Mouse (Mus musculus) embryonic stem cell, embryonic (primary cell): Measurements from ENCODE around the gene Zfyve19.

Experiments used
- CTCF ChIA-PET, 4 experiments: fragments of 300-600 bp in 2 of 4; fragments of 350-600 bp in 2 of 4; sonication (Branson Sonifier 250); formaldehyde crosslinking; loops; one replicate each; lab custom pipeline; 2022; ENCODE audit warnings: inconsistent platforms in 2 of 4; lab: Charles Lee
- POLR2A ChIA-PET, 4 experiments: fragments of 300-600 bp in 2 of 4; fragments of 350-600 bp in 2 of 4; sonication (Branson Sonifier 250); formaldehyde crosslinking; loops; one replicate each; lab custom pipeline; 2022; ENCODE audit warnings: antibody characterized with exemption in 4 of 4, inconsistent platforms in 1 of 4; lab: Charles Lee

Zfyve19 gene

DNA sequence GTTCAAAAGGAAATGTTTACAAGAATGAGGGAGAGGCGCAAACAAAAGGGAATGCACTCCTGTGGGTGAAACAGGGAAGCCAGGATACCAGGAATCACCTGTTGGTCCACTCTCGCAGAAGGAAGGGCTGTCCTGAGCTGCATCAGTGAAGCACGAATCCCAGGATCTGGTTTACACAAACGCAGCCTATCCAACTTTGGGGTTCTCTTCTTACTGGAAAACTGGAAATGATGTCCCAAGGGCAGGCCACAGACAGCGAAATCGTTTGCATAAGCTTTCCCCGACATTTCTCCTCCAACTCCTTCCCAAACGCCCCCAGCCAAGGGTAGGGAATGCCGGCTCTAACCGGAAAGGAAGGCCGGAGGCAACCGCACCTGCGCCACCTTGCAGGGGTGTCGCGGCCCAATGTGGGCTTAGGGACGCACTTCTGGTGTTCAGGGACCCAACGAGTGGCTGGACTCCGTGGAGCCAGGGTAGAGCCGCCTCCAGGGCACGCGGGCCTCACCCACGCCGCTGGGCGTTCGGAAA is 28.3 kb downstream of the Zfyve19 start:
- ChIA-PET CTCF (interaction anchor here in 2 of 4 experiments (0.5 to 2.2 kb wide), 5 partner anchors 13 to 199 kb away, joined by 3 to 7 read pairs (median 3); no protein-coding TSS in a partner anchor), POLR2A (interaction anchor here (0.5 to 2.9 kb wide), 34 partner anchors 9 to 705 kb away, joined by 3 to 21 read pairs (median 4); partner anchors contain the start of genes Rhov (in 2 of the 4), Dll4 (in 1 of the 4), Ino80 (in 1 of the 4) and Vps18 (in 1 of the 4))

DNA sequence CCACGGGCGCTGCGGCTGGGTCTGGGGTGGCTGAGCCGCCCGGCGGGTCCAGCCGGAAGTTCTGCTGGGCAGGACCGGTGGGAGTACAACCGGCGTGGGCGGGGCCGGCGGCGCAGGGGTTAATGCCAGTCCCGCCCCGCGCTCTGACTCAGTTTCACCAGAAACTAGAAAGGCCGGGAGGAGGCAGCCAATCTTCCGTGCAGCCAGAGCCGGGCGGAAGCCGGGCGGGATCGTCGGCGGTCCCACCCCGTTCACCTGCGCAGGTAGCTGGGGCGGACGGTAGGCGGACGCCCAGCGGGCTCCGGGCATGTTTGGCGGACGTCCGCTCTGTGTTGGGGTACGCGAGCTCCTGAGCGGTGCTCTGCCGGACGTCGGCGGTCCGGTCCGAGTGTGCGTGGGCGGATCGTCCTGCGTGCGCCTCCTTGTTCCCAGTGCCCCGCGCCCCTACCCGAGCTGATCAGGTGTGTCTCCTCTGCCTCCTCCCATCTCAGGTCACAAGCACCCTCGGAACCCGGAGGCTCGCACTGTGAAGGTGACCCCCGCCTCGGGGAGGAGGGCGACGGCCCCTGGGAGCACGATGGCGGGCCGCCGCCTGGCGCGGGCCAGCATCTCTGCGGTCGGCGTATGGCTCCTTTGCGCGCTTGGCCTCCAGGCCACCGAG is 28.9 kb downstream of the Zfyve19 start, which contains the start of gene Spint1:
Spint1 (plus strand) TSS at position 153 of the 661 bp plus-strand sequence.
- POLR2A ChIA-PET, result interaction anchor here (0.5 to 2.9 kb wide), 36 partner anchors 9 to 706 kb away, joined by 3 to 21 read pairs (median 4); partner anchors contain the start of genes Ino80 (in 2 of the 4), Rhov (in 2 of the 4), Dll4 (in 1 of the 4) and Vps18 (in 1 of the 4)
- CTCF ChIA-PET, result interaction anchor here in 3 of 4 experiments (0.5 to 2.2 kb wide), 8 partner anchors 13 to 199 kb away, joined by 3 to 7 read pairs (median 3); partner anchors contain the start of gene Vps18 (in 1 of the 3)

DNA sequence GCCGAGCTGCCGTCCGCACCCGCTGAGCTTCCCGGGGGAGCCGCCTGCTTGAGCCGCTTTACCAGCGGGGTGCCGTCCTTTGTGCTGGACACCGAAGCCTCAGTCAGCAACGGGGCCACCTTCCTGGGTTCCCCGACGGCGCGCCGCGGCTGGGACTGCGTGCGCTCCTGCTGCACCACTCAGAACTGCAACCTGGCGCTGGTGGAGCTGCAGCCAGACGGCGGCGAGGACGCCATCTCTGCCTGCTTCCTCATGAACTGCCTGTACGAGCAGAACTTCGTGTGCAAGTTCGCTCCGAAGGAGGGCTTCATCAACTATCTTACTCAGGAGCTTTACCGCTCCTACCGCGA is 29.4 kb downstream of the Zfyve19 start:
- ChIA-PET POLR2A (interaction anchor here (0.5 to 2.9 kb wide), 27 partner anchors 8 to 271 kb away, joined by 3 to 21 read pairs (median 4); partner anchors contain the start of genes Rhov (in 2 of the 4), Dll4 (in 1 of the 4), Ino80 (in 1 of the 4) and Vps18 (in 1 of the 4)), CTCF (interaction anchor here in 3 of 4 experiments (0.5 to 2.2 kb wide), 7 partner anchors 12 to 123 kb away, joined by 3 to 7 read pairs (median 3); partner anchors contain the start of gene Vps18 (in 1 of the 3))

DNA sequence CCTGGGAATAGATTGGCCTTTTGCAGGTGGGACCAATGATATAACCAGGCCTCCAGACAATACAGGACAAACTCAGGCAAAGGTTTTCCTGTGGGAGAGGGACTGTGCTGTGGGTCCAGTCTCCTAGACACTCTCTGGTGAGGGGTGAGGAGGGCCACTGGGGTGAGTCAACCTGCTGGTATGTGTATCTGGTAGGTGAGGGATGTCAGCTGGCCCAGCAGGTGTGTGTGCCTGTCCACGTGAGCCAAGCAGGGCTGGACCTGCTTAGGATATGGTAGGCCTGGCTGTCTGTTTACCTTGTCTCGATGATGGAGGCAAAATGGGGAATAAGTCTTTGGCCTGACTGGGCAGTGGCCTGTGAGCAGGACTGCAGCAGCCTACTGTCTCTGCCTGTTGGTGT is 30.3 kb downstream of the Zfyve19 start:
- ChIA-PET CTCF (interaction anchor here in 1 of 4 experiments (2.2 kb wide), 1 partner anchor 11 kb away, joined by 5 read pairs; no protein-coding TSS in a partner anchor), POLR2A (interaction anchor here in 3 of 4 experiments (0.6 to 2.9 kb wide), 4 partner anchors 11 to 270 kb away, joined by 3 to 21 read pairs (median 4); no protein-coding TSS in a partner anchor)

DNA sequence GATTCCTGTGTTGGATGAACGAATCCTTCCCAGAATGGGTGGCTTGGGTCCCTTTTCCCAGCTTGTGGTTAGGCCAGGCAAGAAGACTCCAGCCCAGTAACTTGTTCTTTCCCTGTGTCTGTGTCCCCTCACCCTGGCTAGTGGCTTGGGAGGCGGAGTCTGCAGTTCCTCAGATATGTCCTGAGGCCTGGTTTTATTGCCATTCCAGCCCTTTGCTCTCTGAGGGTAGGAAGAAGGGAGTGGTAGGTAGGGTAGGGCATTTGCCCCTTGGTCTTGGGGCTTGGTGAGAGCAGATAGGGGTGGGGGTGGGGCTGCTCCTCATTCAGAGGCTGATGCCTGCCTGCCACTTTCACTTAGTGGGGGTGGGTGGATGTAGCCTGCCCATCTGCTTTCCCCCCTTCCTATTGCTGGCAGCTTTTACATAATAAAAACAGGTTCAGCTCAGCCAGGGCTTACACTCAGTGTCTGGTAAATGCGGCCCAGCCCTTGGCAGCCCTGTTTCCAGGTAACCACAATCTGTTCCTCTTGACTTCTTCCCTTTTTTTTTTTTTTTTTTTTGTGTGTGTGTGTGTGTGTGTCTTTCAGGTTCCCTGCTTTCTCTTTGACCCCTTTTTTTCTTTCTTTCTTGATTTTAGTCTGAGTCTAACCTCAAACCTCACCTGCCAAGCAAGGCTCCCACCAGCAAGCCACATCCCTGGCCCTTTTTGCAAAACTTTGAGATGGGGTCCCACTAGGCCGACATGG is 31.8 kb downstream of the Zfyve19 start:
- ChIA-PET POLR2A (interaction anchor here (0.6 to 1.8 kb wide), 13 partner anchors 9 to 238 kb away, joined by 3 to 7 read pairs (median 4); partner anchors contain the start of genes Rhov (in 2 of the 4), Ino80 (in 1 of the 4) and Vps18 (in 1 of the 4)), CTCF (interaction anchor here in 3 of 4 experiments (0.6 to 1.1 kb wide), 4 partner anchors 9 to 211 kb away, joined by 3 to 4 read pairs (median 3); partner anchors contain the start of gene Ccdc32 (in 1 of the 3))

DNA sequence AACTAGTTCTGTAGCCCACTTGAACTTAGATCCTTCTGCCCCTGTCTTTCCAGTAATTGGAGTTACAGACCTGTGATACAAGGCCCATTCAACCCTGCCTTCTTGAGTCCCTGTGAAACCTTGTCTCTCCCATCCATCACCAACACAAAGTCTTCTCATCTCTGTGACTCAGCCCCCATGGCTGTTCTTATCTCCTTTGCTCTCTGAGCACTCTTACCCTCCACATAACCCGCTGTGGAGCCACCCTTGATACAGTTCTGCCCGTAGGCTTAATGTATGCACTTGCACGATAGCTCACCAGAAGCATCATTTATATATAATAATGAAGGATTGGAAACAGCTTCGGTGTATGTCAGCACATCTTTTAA is 32.4 kb downstream of the Zfyve19 start:
- ChIA-PET CTCF (interaction anchor here in 1 of 4 experiments (0.6 kb wide), 1 partner anchor 47 kb away, joined by 3 read pairs; no protein-coding TSS in a partner anchor), POLR2A (interaction anchor here in 2 of 4 experiments (1.3 to 1.8 kb wide), 4 partner anchors 30 to 47 kb away, joined by 3 to 7 read pairs (median 5); partner anchors contain the start of genes Rhov (in 1 of the 2) and Vps18 (in 1 of the 2))

DNA sequence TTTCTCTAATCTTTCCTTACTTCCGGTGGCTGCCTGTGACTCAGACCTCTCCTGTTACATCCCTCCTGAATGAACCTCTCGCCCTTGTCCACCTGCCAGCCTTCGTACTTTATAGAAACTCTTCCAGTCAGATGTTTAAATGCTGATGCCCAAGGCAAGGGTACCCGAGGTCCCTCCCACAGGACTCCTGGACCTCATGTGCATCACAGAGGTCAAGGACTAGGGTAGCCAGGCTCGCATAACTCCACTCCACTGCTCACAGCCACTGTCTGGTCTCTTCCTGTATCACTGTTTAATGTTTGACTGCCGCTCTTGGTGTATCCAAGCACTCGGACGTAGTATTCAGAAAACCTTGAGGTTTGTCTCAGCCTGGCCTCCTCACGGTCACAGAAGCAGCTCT is 34.1 kb downstream of the Zfyve19 start:
- CTCF ChIA-PET, result interaction anchor here in 2 of 4 experiments (1.0 to 1.1 kb wide), 2 partner anchors 9 to 45 kb away, joined by 3 read pairs; no protein-coding TSS in a partner anchor

DNA sequence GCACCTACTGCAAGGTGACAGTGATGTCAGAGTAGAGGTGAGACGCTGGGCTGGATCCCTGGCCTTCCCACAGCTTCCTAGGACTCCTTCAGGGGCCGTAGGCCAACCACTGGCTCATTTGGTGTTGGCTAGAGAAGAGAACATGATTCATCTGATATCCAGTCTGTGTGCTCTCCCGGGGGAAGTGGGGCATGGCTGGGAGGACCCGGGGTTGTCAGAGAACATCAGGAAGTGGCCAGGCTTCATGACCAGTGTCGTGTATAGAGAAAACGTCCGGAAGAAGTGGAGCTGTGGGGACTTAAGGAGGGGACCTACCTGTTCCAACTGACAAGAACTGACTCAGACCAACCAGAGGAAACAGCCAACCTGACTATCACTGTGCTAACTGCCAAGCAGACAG is 36.8 kb downstream of the Zfyve19 start:
- CTCF ChIA-PET, result interaction anchor here in 1 of 4 experiments (1.3 to 1.4 kb wide), 2 partner anchors 40 to 82 kb away, joined by 5 read pairs; no protein-coding TSS in a partner anchor
- POLR2A ChIA-PET, result interaction anchor here in 3 of 4 experiments (0.6 to 1.4 kb wide), 3 partner anchors 43 to 218 kb away, joined by 3 read pairs; no protein-coding TSS in a partner anchor

More for the DNA sequence above, 34.1 kb downstream of the Zfyve19 start:
- POLR2A ChIA-PET, result interaction anchor here in 2 of 4 experiments (0.8 to 1.3 kb wide), 6 partner anchors 9 to 93 kb away, joined by 3 to 5 read pairs (median 4); no protein-coding TSS in a partner anchor

DNA sequence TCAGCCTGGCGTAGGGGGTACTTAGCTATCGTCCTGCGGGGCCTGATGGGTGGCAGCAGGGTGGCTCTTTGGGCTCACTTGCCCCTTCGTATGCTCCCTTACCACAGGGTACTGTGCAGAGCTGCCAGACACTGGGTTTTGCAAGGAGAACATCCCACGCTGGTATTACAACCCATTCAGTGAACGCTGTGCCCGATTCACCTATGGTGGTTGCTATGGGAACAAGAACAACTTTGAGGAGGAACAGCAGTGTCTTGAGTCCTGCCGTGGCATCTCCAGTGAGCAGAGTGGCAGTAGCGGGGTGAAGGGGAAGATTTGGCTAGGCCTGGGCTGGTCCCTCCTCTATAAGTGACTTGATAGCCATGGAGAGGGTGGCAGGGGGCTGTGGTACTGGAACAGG is 39.5 kb downstream of the Zfyve19 start:
- CTCF ChIA-PET, result interaction anchor here in 1 of 4 experiments (8.9 kb wide), 1 partner anchor 40 kb away, joined by 115 read pairs; the partner anchor contains the start of gene Vps18
- POLR2A ChIA-PET, result interaction anchor here in 2 of 4 experiments (0.6 to 5.9 kb wide), 7 partner anchors 11 to 219 kb away, joined by 3 to 64 read pairs (median 5); partner anchors contain the start of genes Vps18 (in 2 of the 2), Ppp1r14d (in 1 of the 2), Rhov (in 1 of the 2) and Spint1 (in 1 of the 2)

DNA sequence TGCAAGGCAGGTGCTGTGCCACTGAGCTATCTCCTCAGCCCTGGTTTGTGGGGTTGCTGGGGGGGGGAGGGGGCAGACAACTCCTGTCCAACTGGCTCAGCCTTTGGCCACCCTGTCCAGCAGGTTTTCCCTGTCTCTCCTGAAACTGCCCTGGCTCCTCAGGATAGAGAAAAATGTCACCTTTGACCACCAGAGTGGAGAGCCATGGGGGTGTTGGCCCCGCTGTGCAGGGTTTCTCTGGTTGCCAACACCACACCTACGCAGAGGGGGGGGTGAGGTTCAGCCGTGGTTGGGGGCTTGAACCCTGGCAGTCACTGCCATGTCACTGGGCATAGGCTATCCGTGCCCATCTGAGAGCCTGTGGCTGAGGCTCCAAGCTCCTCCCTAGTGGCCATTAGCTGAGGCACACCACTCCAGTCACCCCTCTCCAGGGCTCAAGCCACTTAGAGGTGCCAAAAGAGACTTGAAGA is 41.2 kb downstream of the Zfyve19 start:
- POLR2A ChIA-PET, result interaction anchor here in 3 of 4 experiments (0.6 to 5.9 kb wide), 27 partner anchors 9 to 627 kb away, joined by 3 to 64 read pairs (median 4); partner anchors contain the start of genes Vps18 (in 3 of the 3), Ino80 (in 1 of the 3), Ppp1r14d (in 1 of the 3) and Rhov (in 1 of the 3)
- CTCF ChIA-PET, result interaction anchor here (0.5 to 8.9 kb wide), 20 partner anchors 10 to 366 kb away, joined by 3 to 115 read pairs (median 4); partner anchors contain the start of genes Vps18 (in 4 of the 4), Rhov (in 2 of the 4) and Spint1 (in 2 of the 4)

DNA sequence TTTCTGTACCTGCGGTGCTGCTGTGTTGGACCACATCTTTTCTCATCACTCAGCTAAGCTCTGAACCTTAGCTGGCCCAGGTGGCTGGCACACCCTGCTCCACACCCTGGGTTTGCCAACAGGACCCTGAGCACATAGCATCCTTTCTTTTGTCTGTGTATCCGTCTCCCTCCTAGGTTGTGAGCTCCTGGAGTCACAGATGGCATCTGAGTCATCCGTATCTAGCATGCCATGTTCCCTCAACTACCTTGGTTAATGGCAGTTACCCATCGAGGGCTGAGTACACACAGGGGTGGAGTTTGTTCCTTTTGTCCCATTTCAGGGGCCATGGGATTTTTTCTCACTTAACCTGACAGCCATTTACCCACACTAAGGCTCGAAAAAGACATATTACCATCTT is 42.0 kb downstream of the Zfyve19 start:
- CTCF ChIA-PET, result interaction anchor here (0.5 to 8.9 kb wide), 19 partner anchors 11 to 365 kb away, joined by 3 to 115 read pairs (median 5); partner anchors contain the start of genes Vps18 (in 4 of the 4), Rhov (in 2 of the 4) and Spint1 (in 2 of the 4)

DNA sequence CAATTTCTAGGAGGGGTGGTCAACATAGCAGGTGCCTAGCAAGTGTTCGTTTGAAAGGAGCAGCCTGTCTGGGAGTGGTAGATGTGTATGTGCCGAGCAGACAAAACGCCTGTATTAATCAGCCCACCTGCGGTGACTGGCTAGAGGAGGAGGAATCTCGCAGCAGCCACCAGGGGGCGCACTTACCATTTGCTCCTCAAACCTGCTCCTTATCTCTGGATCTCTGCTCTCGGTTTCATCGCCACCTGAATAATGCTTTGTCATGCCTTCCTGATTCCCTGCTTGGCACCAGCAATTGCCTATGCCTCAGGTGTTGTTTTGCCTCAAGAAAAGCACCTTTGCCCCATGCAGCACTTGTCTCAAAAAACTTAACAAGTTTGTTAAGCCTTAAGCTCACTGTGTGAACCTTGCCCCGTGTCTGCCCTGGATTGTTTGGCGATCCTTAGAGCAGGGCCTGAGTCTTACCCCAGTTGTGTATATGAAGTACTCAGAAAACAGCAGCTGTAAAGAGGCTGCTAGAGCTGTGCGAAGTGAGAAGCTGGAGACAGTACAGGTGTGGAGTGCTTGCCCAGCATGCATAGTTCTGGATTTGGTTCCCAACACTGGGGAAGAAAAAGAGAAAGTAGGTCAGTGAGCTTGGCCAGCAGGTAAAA is 42.5 kb downstream of the Zfyve19 start:
- ChIA-PET POLR2A (interaction anchor here (0.5 to 5.9 kb wide), 32 partner anchors 9 to 227 kb away, joined by 3 to 64 read pairs (median 4); partner anchors contain the start of genes Vps18 (in 4 of the 4), Spint1 (in 3 of the 4), Ppp1r14d (in 2 of the 4) and Rhov (in 2 of the 4)), CTCF (interaction anchor here (0.6 to 8.9 kb wide), 31 partner anchors 8 to 261 kb away, joined by 3 to 115 read pairs (median 4); partner anchors contain the start of genes Vps18 (in 4 of the 4), Rhov (in 2 of the 4) and Spint1 (in 1 of the 4))

More for the DNA sequence above, 42.0 kb downstream of the Zfyve19 start:
- POLR2A ChIA-PET, result interaction anchor here in 3 of 4 experiments (0.6 to 5.9 kb wide), 22 partner anchors 8 to 227 kb away, joined by 3 to 64 read pairs (median 4); partner anchors contain the start of genes Vps18 (in 3 of the 3), Ino80 (in 1 of the 3), Rhov (in 1 of the 3) and Spint1 (in 1 of the 3)

DNA sequence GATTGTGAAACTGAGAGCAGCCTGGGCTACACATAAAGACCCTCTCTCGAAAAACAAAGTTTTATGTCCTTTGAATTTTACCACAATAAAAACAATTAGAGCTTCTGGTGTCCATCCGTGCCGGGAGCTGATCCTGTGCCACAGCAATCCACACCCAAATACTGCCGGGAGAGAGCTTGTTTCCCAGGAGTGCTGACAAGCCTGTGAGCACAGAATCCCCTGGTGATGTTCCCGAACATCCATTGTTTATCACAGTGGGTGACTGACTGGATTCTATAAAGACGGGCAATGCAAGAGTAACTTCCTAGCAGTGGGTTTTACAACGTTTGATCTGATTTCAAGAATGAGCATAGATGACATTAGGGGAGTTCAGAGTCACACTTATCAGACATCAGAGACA is 46.6 kb downstream of the Zfyve19 start:
- ChIA-PET CTCF (interaction anchor here in 2 of 4 experiments (0.8 to 8.9 kb wide), 3 partner anchors 15 to 33 kb away, joined by 4 to 115 read pairs (median 11); partner anchors contain the start of gene Vps18 (in 2 of the 2)), POLR2A (interaction anchor here in 2 of 4 experiments (0.9 to 2.8 kb wide), 7 partner anchors 10 to 53 kb away, joined by 3 to 11 read pairs (median 4); partner anchors contain the start of gene Vps18 (in 1 of the 2))

DNA sequence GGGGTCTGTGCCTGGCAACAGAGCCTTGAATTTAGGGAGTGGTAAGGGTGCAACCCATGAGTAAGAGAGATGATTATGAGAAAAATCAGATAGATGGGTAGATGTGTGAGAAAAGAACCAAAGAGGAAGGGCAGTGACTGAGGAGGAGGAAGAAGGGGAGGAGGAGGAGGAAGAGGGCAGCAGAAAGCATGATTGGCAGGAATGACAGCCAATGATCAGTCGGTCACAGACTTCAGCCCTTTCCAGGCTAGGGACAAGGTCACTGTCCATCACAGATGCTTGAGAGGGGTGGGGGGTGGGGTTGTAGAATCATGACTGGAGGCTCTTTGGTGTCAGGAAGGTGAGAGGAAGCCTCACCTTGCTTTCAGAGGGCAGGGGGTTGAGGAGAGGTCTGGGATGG is 52.1 kb downstream of the Zfyve19 start:
- POLR2A ChIA-PET, result interaction anchor here in 2 of 4 experiments (0.7 to 1.7 kb wide), 2 partner anchors 9 to 16 kb away, joined by 3 to 4 read pairs; no protein-coding TSS in a partner anchor
- CTCF ChIA-PET, result no interaction called here

DNA sequence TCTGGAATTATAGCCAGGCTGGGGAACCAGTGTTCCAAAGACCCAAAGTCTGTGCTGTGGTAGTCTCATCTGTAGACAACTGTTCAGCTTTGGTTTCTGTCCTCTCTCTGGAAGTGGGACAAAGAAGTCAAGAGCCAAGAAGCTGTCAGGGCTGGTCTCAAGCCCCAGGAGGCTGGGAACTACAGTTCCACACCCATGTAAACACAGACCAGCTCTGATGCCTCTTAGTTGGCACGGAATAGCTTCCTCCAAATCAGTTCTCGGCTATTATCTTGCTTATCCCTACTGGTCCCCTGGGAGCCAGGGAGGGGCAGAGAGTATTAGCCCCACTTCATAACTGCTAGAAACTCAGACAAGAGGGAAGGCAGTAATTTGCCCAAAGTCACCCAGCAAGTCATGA is 52.9 kb downstream of the Zfyve19 start:
- CTCF ChIA-PET, result interaction anchor here in 1 of 4 experiments (1.1 kb wide), 1 partner anchor 27 kb away, joined by 3 read pairs; the partner anchor contains the start of gene Vps18
- POLR2A ChIA-PET, result interaction anchor here in 2 of 4 experiments (0.7 to 0.8 kb wide), 3 partner anchors 16 to 1678 kb away, joined by 3 to 4 read pairs (median 3); no protein-coding TSS in a partner anchor
